Mouse (Mus musculus): ENCODE measurements at regions not wholly inside any gene's neighbourhood (a gene's known extent, or its start where the extent isn't known, plus 50 kb on each side); places are given as distances from the start of the nearest gene placed in this dataset.

GRCm38 (mm10) chr10:96724436-96725175 is 107.8 kb downstream of the Btg1 start:
- no peak for DNase-seq

DNA sequence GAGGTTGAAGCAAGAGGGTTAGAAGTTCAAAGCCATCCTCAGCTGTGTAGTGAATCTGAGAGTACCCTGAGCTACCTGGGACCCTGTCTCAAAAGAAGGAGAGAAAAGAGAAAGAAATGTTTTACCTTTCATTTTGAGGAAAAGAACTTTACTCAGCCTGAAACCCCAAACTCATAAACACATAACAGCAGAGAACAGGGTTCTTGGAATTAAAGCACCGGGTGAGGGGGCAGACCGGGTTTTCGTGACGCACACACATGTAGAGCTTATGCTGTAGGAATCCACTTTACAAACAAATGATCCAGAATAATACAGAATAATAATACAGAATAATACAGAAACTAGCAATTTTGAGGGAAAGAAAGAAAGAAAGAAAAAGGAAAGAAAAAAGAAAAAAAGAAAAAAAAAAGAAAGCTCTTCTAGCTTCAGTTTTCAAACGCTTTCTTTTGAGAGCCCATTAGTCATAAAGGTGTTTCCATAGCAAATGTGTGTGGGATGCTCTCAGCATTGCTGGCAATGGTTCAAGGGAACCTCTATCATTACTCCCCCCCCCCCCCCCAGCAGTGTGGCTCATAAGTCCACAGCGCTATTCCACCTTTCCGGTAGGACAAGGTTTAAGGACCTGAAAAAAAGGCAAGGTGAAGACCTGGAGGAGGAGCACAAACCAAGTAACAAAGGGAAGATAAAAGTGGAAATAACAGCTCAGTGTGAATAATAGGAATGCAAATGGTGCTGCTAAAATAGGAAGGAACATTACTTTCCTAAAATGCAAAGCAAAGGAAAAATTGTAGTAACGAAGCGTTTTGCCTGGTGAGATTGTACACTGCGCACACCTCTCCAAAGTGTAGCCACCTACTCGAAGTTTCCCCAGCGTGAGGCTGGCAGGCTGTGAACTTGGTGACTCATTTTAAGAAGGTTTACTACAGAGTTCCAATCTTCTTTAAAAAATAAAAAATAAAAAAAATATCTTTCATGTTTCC is 110.3 kb downstream of the Btg1 start:
- DNase-seq = no peak

GRCm38 (mm10) chr10:96733581-96733980 is 116.8 kb downstream of the Btg1 start:
- no peak for DNase-seq

DNA sequence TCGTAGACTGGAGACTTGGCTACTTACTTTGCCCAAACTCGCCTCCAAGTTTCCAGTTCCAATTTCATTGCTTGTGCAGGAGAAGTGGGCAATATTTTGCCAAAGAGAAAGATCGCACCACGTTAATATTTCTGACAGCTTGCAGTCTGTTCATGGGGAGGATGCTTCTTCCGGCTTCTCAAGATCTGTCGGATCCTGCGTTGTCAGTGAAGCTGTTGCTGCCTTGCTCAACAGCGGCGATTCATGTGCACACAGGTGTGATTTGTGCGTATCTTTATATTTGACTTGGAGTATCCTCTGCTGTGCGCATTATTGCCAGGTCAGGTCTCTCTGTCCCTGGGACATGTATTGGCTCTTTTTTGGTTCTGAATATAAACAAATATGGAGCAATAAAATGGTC is 118.3 kb downstream of the Btg1 start:
- no peak for DNase-seq

DNA sequence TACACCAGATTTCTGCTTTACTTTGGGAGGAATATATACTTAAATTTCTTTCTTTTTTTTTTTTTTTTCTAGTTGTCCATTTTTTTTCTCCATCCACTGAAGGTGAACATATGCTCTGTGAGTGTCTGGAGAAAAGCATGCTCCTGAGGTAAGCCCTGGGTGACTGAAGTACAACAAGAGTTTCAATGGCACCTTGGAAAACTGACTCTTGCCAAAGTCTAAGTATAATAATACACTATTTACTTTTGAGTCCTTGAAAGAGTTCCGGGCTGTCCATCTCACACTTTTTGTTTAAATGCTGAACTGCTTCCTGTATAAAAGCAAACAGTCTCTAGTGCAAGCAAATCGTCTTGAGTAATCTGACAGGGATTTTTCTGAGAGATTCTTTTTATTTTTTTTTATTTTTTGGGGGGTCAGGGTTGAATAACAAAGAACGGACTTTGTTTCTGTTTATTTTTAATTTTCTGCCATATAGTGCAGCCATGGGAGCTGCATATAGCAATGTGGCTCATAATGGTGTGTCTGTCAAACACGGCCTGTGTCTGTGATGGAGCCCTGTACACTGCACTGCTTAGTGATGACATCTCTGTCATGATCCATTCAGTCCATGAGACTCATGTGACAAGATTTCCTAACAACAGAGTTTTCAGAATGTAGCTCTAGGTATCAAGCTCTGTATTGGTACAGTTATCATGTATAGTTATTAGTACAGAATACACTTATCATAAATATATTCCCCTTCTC is 119.3 kb downstream of the Btg1 start:
- no peak for DNase-seq

DNA sequence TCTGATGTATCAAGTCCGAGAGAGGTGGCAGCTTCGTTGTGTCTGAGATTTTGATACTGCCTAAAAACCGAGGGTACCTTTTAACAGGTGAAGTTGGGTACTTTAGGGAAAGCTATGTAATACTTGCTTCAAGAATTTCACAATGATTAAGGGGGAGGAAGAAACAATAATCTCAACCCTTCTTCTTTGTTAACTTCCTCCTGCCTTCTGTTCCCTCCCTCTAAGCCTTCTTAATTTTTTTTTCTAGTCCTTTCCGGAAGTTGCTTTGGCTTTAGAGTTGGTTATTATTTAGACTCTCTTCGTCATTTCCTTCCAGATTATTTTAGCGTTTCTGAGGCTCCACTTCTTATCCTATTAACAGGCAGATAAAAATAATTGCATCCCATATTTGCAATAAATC is 121.2 kb downstream of the Btg1 start:
- DNase-seq = no peak

DNA sequence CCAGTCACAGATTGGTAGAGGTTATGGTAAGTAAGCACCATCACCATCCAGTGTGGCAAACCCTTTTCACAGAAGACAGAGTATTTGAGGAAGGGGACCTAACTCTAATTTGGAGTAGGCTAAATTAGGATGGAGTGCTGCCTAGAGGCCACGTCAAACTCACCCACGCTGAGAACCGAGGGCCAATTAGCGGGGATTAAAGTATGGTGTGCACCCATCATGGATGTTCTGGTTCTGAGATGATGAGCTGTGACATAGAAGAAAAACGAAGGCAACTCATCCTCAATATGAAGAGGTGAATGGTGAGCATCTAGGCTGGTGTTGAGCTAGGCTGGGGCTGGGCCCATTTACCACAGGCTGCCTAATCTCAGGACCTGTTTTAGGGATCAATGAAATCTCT is 121.8 kb downstream of the Btg1 start:
- DNase-seq = no peak

DNA sequence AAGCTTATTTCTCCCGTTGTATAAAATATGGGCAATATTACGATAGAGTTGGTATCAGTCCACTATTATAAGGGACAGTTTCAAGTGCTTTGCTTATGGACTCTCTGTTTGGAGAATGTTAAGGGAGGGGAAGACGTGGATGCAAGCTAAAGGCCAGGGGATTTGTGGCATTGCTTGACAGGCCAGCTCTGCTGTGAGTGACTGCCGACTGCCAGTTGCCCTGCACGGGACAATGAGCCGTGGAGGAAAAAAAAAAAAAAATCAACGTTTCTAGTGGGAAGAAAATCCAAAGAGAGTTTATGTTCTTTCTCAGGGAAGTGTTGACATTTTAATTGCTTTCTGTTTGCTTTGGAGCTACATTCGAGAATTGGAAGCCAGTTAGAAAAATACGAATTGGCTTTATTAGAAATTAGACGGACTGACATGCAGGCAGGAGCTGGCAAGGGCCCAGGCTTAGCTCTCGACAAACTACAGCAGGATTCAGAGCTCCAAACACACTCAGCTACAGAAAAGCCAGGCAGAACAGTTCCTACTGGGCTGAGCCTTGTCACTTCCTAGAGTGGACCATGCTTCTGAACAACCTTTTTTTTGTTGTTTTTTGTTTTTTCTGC is 127.5 kb downstream of the Btg1 start:
- DNase-seq = peak; percentile 61

GRCm38 (mm10) chr10:96747015-96747663 is 130.3 kb downstream of the Btg1 start:
- DNase-seq = no peak

DNA sequence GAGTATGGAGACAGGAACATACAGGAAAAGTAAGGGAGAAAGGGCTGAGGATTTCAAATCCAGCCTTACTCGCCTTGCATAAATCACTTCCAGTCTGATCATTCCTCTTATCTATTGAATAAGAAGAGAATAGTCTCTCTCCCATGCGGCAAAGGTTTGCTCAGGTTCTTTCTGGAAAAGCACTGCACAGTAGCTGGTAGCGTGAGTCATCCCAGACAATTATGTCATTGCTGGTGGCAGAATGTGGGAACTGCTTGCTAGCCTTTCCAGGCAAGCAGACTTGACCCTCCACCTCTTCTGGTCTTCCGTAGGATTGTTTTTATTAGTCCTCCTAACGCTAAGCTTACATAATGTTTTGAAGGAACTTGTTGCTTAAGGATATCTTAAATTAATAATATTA is 134.1 kb downstream of the Btg1 start:
- DNase-seq = no peak

- DNase-seq = peak; percentile 83
These were observed 134.9 kb downstream of the Btg1 start for GRCm38 (mm10) chr10:96751580-96752264.

DNA sequence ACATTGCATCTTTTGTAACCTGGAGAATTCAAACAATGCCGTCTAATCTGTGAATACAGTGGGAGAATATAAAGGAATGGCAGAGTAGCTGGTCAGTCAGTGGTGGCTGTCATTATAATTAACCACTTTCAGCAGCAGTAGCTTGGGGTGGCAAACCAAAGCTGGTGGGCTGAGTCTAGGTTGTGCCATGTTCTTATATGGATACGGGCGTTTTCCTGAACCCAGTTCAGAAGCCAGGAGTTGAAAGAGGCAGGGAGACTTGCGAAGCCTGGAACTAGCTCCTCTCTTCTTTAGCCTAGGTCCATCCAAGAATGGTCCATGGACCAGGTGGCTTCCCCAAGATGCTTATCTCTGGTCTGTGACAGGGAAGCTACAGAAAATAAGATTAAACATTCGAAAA is 135.7 kb downstream of the Btg1 start:
- no peak for DNase-seq

- no peak for DNase-seq
These were observed 136.7 kb downstream of the Btg1 start for GRCm38 (mm10) chr10:96753521-96753920.

DNA sequence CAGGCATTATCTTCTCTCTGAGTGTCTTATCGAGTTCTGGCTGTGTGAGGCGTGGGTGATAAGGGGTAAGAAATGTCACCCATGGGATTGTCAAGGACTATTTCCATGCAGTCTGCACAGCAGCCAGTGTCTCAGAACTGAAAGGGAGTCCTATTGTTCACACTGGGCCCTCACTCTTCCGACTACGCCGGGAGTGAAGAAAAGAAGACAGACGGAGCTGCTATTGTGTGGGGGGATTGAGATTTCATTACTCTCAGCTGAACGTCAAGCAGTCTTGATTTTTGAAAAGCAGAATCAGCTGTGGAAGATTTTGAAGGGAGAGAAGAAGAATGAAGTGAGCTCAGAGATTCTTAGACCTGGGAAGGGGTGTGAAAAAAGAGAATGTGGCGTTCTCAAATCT is 138.9 kb downstream of the Btg1 start:
- no peak for DNase-seq

DNA sequence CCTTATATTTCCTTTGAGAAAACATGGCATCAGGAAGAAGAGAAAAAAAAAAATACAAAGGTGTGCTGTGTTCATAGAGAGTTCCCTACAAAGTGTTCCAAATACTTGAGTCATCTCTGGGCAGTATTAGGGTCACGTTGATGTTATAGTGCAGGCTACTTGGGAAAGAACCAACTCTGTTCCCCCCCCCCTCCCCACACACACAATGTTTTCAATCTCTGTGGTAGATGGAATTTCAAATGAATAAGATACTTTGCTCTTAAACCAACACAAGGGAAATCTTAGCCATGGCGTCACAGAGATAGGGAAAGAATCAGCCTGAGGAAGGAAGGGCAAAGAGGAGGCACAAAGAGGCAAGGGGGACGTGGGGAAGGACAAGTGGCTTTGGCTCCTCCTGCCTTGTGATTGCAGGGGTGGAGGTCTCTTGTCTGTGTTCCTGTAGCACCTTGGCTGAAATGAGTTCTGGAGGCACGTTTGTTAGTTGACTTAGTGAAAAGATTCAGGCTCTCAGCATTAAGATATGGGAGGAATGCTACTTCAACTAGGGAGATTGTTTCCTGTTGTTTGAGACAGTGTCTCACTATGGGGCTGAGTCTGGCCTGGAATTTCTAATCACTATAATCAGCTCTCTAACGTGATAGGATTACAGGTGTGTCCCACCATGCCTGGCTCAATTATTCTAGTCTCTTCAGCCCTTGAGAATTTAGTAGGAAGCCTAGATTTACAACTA is 139.7 kb downstream of the Btg1 start:
- no peak for DNase-seq

DNA sequence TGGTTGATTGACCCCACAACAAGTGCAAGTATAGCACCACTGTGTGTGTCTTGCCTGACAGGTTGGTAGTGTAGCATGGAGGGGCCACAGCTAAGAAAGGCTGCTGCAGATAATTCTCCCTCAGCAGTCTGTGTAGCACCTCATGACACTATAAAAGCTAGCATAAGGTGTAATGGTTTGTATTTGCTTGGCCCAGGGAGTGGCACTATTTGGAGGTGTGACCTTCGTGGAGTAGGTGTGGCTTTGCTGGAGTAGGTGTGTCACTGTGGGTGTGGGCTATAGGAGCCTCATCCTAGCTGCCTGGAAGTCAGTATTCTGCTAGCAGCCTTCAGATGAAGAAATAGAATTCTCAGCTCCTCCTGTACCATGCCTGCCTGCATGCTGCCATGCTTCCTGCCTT is 140.5 kb downstream of the Btg1 start:
- DNase-seq = no peak

DNA sequence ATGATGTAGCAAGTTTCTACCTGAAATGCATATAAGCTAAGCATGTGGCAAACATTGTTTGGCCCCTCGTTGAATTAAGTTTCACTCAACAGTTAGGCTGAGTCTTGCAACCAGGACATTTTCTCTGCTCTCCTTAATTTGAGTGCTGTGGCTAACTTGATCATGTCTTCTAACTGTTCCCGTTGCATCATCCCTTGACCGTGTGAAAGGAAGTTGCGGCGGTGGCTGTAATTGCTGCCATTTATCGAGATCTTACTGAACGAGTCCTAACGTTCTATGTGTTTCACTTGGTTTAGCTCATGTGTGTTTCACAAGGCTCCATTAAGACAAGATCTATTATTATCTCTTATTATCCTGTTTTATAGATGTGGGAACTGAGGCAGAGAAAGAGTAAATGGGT is 144.8 kb downstream of the Btg1 start:
- no peak for DNase-seq

- DNase-seq = no peak
These were observed 148.8 kb downstream of the Btg1 start for GRCm38 (mm10) chr10:96765626-96766025.

- no peak for DNase-seq
These were observed 161.4 kb downstream of the Btg1 start for GRCm38 (mm10) chr10:96778220-96778619.

GRCm38 (mm10) chr10:96783966-96784365 is 167.2 kb downstream of the Btg1 start:
- no peak for DNase-seq
